Mouse (Mus musculus) small intestine, adult 2 months (tissue): Measurements from ENCODE around the gene Slc34a1.

ENCODE experiments used
- CTCF ChIP-seq: fragments of 200-500 bp; IDR thresholded peaks from 2 replicates; pipeline ENCODE4 v1.5.1; 2012; ENCODE audit warnings: low read depth, mild to moderate bottlenecking, control low read depth, inconsistent platforms, low read length, moderate library complexity, mixed read lengths; ENCODE audit not compliant: insufficient replicate concordance, insufficient read length; ENCODE audit errors: extremely low read depth
- POLR2A ChIP-seq: fragments of 200-500 bp; IDR thresholded peaks from 2 replicates; pipeline ENCODE4 v1.6.1; 2012; ENCODE audit warnings: low read depth, mild to moderate bottlenecking, control low read depth, inconsistent platforms, low read length, moderate library complexity

DNA sequence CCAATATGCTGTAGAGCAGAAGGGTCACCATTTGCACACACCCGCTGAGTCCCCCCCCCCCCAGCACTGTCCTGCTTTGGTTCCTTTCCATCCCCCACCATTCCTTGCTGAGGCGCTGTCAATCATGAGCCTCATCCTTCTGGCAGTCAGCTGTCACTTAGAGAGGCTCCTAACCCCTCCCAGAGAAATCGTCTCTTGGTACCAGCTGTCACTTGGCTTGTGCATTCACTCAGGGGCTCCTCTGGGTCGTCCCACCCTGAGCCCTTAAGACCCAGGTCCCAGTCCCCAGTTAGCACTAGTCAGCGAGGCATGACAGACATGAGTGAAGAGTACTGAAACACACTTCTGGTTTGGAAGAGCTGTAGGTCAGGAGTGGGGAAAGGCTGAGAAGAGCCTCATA is 26.2 kb upstream of the Slc34a1 start:
- TF ChIP-seq CTCF (no peak), POLR2A (no peak)
